Comparison of ENCODE assay signal across 19 mouse cellular contexts in genomic region chr17:28475593-28476325, GRCm38 (mm10). TPM values are rescaled to one million over a fixed set of nuclear protein-coding genes. Genes with fewer than 3 reads are reported as not detected.
A peak's percentile ranks its signal among the peaks of the same experiment; 100 is the strongest.
DNase-seq lines count a peak whose midpoint lies in the region; ATAC-seq and TF ChIP-seq lines count a peak whose summit lies in the region.
"Had no signal": no experiment of that assay in that cellular context is flagged by ENCODE, and none has a peak within 500 bp of the region (broad histone marks: within the 10 kb centered on the region; RNA-seq: fewer than 3 reads in every experiment).

No protein-coding gene starts in this region.

- no peak for TF ChIP-seq POLR2A in liver, adult 2 months (IDR thresholded peaks at IDR 0.05; ENCODE audit: extremely low read depth, insufficient read depth, low read length)
- TF ChIP-seq POLR2A in MEL (IDR thresholded peaks at IDR 0.05; ENCODE audit: control insufficient read depth in 1 of 2, insufficient read depth in 1 of 2, low read depth in 1 of 2, low read length in 2 of 2, poor library complexity in 1 of 2), result no peak

- no peaks in the 10 kb centered on the region; the same call in 1 of the 2 replicates for H3K36me3 ChIP-seq in liver, adult 2 months (ENCODE audit: control insufficient read depth, insufficient read depth, low read length)
- no peaks in the 10 kb centered on the region for H3K36me3 ChIP-seq in MEL (ENCODE audit: control insufficient read depth in 1 of 2, insufficient read depth in 2 of 2, low read length in 2 of 2)
- no peaks in the 10 kb centered on the region for H3K36me3 ChIP-seq in splenic B cell, adult 2 months (ENCODE audit: control insufficient read depth, insufficient read depth, low read length, poor library complexity, severe bottlenecking)
- H3K36me3 ChIP-seq: intestine, embryonic 15.5 days; midbrain, embryonic 12.5 days; neural tube, embryonic 13.5 days; stomach, embryonic 15.5 days had no signal

- whole genome bisulfite sequencing in liver, adult 2 months, result 93% methylated on average over 3 of the region's 3 CpGs

- no peaks in the 10 kb centered on the region for H3K9me3 ChIP-seq in MEL (replicated peaks; ENCODE audit: insufficient read depth, low read length)
- H3K9me3 ChIP-seq: forebrain, embryonic 10.5 days; intestine, embryonic 15.5 days; midbrain, embryonic 12.5 days; neural tube, embryonic 13.5 days; stomach, embryonic 15.5 days had no signal

- no peak overlapping the region for H3K4me3 ChIP-seq in liver, adult 2 months (ENCODE audit: insufficient read depth, low read depth, low read length)
- H3K4me3 ChIP-seq in MEL (ENCODE audit: control insufficient read depth in 1 of 2, insufficient read depth in 1 of 2, low read depth in 2 of 2, low read length in 2 of 2), result no peak overlapping the region
- H3K4me3 ChIP-seq: forebrain, embryonic 10.5 days; intestine, embryonic 15.5 days; midbrain, embryonic 12.5 days; neural tube, embryonic 13.5 days; stomach, embryonic 15.5 days had no signal

- H3K79me2 ChIP-seq in liver, adult 2 months (ENCODE audit: control insufficient read depth, insufficient read depth, low read length), result peaks cover 30% of the 10 kb centered on the region
- H3K79me2 ChIP-seq in MEL (ENCODE audit: control insufficient read depth, insufficient read depth, low read length, poor library complexity), result peaks cover 13% of the 10 kb centered on the region

- ATAC-seq in CD4-positive, CD25-positive, alpha-beta regulatory T cell, adult 4 months, result no peak
- ATAC-seq: intestine, embryonic 15.5 days had no signal

- peak; percentile 62 for TF ChIP-seq RAD21 in MEL (IDR thresholded peaks at IDR 0.05; ENCODE audit: low read depth, low read length)

- peak; percentile 36; the same call in 1 of the 2 replicates for TF ChIP-seq CTCF in liver, adult 2 months (IDR thresholded peaks at IDR 0.05; ENCODE audit: low read depth, low read length)
- peak; percentile 37 to 72 (median 56) for TF ChIP-seq CTCF in MEL (IDR thresholded peaks at IDR 0.05 in 2 of 3, conservative IDR thresholded peaks at IDR 0.05 in 1 of 3; ENCODE audit: control insufficient read depth in 1 of 3, insufficient read depth in 1 of 3, low read depth in 2 of 3, low read length in 3 of 3, poor library complexity in 1 of 3, severe bottlenecking in 1 of 3)

- DNase-seq in CD4-positive, CD25-positive, alpha-beta regulatory T cell, adult 2 months (ENCODE audit: low read depth, low spot score), result peak; percentile 54
- DNase-seq in liver, adult 2 months (ENCODE audit: extremely low read depth, low read depth, low spot score), result no peak
- DNase-seq in liver (no peak), MEL (ENCODE audit: low read depth, low spot score) (peak; percentile 57)
- DNase-seq in splenic B cell, adult 2 months (ENCODE audit: low read depth, low spot score), result peak; percentile 52
- DNase-seq in gastrocnemius, postnatal 14 days, result no peak
- DNase-seq in Muller cell, postnatal 12 days (ENCODE audit: inconsistent ontology term), result no peak
- DNase-seq: cerebellum, adult 8-10 months; heart, postnatal 36 days; left cerebral cortex, postnatal 4 days; lung, postnatal 14 days; right cerebral cortex, postnatal 14 days had no signal

- no peak overlapping the region for H3K27ac ChIP-seq in liver, adult 2 months (replicated peaks; ENCODE audit: insufficient read depth, low read depth, low read length)
- no peak overlapping the region for H3K27ac ChIP-seq in MEL (ENCODE audit: control insufficient read depth, low read depth, low read length)
- H3K27ac ChIP-seq: forebrain, embryonic 10.5 days; intestine, embryonic 15.5 days; midbrain, embryonic 12.5 days; neural tube, embryonic 13.5 days; stomach, embryonic 15.5 days had no signal

- H3K9ac ChIP-seq in liver, adult 2 months (ENCODE audit: low read depth, low read length), result no peak overlapping the region
- no peak overlapping the region for H3K9ac ChIP-seq in MEL (ENCODE audit: control insufficient read depth, low read depth, low read length, poor library complexity, severe bottlenecking)
- H3K9ac ChIP-seq: intestine, embryonic 15.5 days; midbrain, embryonic 12.5 days; neural tube, embryonic 13.5 days; stomach, embryonic 15.5 days had no signal

- peaks cover 15% of the 10 kb centered on the region for H3K4me1 ChIP-seq in liver, adult 2 months (ENCODE audit: control insufficient read depth, insufficient read depth, low read length)
- H3K4me1 ChIP-seq in MEL (ENCODE audit: control insufficient read depth in 1 of 2, insufficient read depth in 2 of 2, low read length in 2 of 2), result no peaks in the 10 kb centered on the region
- H3K4me1 ChIP-seq: intestine, embryonic 15.5 days; stomach, embryonic 15.5 days had no signal

- intact Hi-C loops in gastrocnemius, postnatal 14 days (cut with DNase I; ENCODE audit: low total_unique reads), result loop anchor here (10.0 kb wide), 1 partner anchor 71 kb away; no protein-coding TSS in a partner anchor

- no peaks in the 10 kb centered on the region for H3K27me3 ChIP-seq in liver, adult 2 months (ENCODE audit: control insufficient read depth, insufficient read depth, low read length)
- H3K27me3 ChIP-seq in MEL (ENCODE audit: control insufficient read depth in 1 of 2, insufficient read depth in 2 of 2, low read length in 2 of 2), result no peaks in the 10 kb centered on the region
- H3K27me3 ChIP-seq in splenic B cell, adult 2 months (ENCODE audit: control insufficient read depth, insufficient read depth, low read length, poor library complexity, severe bottlenecking), result no peaks in the 10 kb centered on the region
- H3K27me3 ChIP-seq: intestine, embryonic 15.5 days; midbrain, embryonic 12.5 days; neural tube, embryonic 13.5 days; stomach, embryonic 15.5 days had no signal

- no peak for TF ChIP-seq EP300 in MEL (IDR thresholded peaks at IDR 0.05; ENCODE audit: low read depth in 1 of 2, low read length in 2 of 2)

TF ChIP-seq in MEL, 35 proteins besides CTCF, POLR2A, EP300 and RAD21:
- no peak for TF ChIP-seq USF1 (IDR thresholded peaks at IDR 0.05; ENCODE audit: low read depth, low read length)
- no peak for TF ChIP-seq KAT2A (conservative IDR thresholded peaks at IDR 0.05; ENCODE audit: low read depth, low read length)
- TF ChIP-seq SIN3A (IDR thresholded peaks at IDR 0.05; ENCODE audit: low read length), result no peak
- no peak for TF ChIP-seq ZNF384 (IDR thresholded peaks at IDR 0.05; ENCODE audit: low read depth, low read length)
- TF ChIP-seq SMC3 (IDR thresholded peaks at IDR 0.05; ENCODE audit: low read depth, low read length), result peak; percentile 67
- TF ChIP-seq ETS1 (IDR thresholded peaks at IDR 0.05; ENCODE audit: low read depth, low read length), result no peak
- peak; percentile 70; the same call in 1 of the 2 replicates for TF ChIP-seq MYC (IDR thresholded peaks at IDR 0.05; ENCODE audit: low read depth, low read length)
- TF ChIP-seq CHD2 (IDR thresholded peaks at IDR 0.05; ENCODE audit: low read length), result no peak
- no peak for TF ChIP-seq USF2 (IDR thresholded peaks at IDR 0.05; ENCODE audit: borderline replicate concordance in 1 of 2, insufficient read depth in 1 of 2, low read depth in 1 of 2, low read length in 2 of 2)
- no peak for TF ChIP-seq MXI1 (IDR thresholded peaks at IDR 0.05; ENCODE audit: low read depth, low read length)
- TF ChIP-seq HCFC1 (IDR thresholded peaks at IDR 0.05; ENCODE audit: low read depth, low read length), result no peak
- no peak for TF ChIP-seq JUND (IDR thresholded peaks at IDR 0.05; ENCODE audit: low read depth, low read length)
- peak; percentile 31; the same call in 1 of the 2 replicates for TF ChIP-seq MAX (IDR thresholded peaks at IDR 0.05; ENCODE audit: low read length)
- no peak for TF ChIP-seq NRF1 (IDR thresholded peaks at IDR 0.05; ENCODE audit: insufficient read depth, low read depth, low read length, poor library complexity, severe bottlenecking)
- no peak; the same call in 1 of the 2 replicates for TF ChIP-seq ZC3H11A (IDR thresholded peaks at IDR 0.05; ENCODE audit: low read depth, low read length)
- TF ChIP-seq POLR2AphosphoS5 (IDR thresholded peaks at IDR 0.05; ENCODE audit: borderline replicate concordance, low read depth, low read length), result no peak

RNA-seq across cellular contexts. Expression of gene Fkbp5, which starts 41.6 kb away (rescaled TPM):
- 10 to 100 TPM; 17.4 to 17.8 TPM for polyA plus RNA-seq in CD4-positive, CD25-positive, alpha-beta regulatory T cell, adult 4 months (2017; shearing (Covaris generic))
- total RNA-seq in liver, adult 2 months (2014; rRNA removed), result 25.6 and 30.3 TPM in 2 replicates
- 17.7 and 29.8 TPM in 2 replicates for polyA plus RNA-seq in liver, adult 2 months (2012; rRNA removed)
- 16.5 and 16.6 TPM in 2 replicates for total RNA-seq in MEL (2012; rRNA removed)
- polyA plus RNA-seq in MEL (2012; ENCODE audit: insufficient read depth in 1 of 2, insufficient read length in 2 of 2, low read depth in 1 of 2, low replicate concordance in 2 of 2, missing spikeins in 1 of 2), result 100 to 1,000 TPM in 1 of 2 experiments, 10 to 100 TPM in 1; 44.3 to 184 TPM
- 100 to 1,000 TPM in 1 of 2 experiments, 1 to 10 TPM in 1; 9.2 to 104 TPM for total RNA-seq in gastrocnemius, postnatal 14 days (2021)

RNA-seq across cellular contexts. Expression of gene Armc12, which starts 54.8 kb away (rescaled TPM):
- not detected for polyA plus RNA-seq in CD4-positive, CD25-positive, alpha-beta regulatory T cell, adult 4 months (2017; shearing (Covaris generic))
- not detected in 2 replicates for total RNA-seq in liver, adult 2 months (2014; rRNA removed)
- not detected in 2 replicates for polyA plus RNA-seq in liver, adult 2 months (2012; rRNA removed)
- not detected in 2 replicates for total RNA-seq in MEL (2012; rRNA removed)
- polyA plus RNA-seq in MEL (2012; ENCODE audit: insufficient read depth in 1 of 2, insufficient read length in 2 of 2, low read depth in 1 of 2, low replicate concordance in 2 of 2, missing spikeins in 1 of 2), result under 1 TPM in 1 of 2 experiments, not detected in 1; 0.15 TPM
- not detected for total RNA-seq in gastrocnemius, postnatal 14 days (2021)
- total RNA-seq: gastrocnemius, postnatal 4 days; heart, postnatal 36 days; left cerebral cortex, postnatal 4 days had no signal
- polyA plus RNA-seq: forebrain, embryonic 10.5 days; intestine, embryonic 15.5 days; midbrain, embryonic 12.5 days; neural tube, embryonic 13.5 days; stomach, embryonic 15.5 days had no signal

Comparison
In these comparisons a context has a peak if more than half of its experiments do, and no peak if none do; other contexts are left out.
1. DNase-seq: peak in CD4-positive, CD25-positive, alpha-beta regulatory T cell, adult 2 months (single experiment), MEL (single experiment) and splenic B cell, adult 2 months (single experiment); none in liver, adult 2 months (single experiment), liver (single experiment), gastrocnemius, postnatal 14 days (single experiment) and Muller cell, postnatal 12 days (single experiment).